Mouse (Mus musculus): ENCODE measurements around the gene Krba1.

Krba1 gene

GRCm38 (mm10) chr6:48426956-48427355 lies 31.6 kb downstream of the Krba1 start:
- DNase-seq (ENCODE audit: low spot score): no peak

GRCm38 (mm10) chr6:48428769-48429557 lies 33.6 kb downstream of the Krba1 start:
- no peak for DNase-seq (ENCODE audit: low spot score)

GRCm38 (mm10) chr6:48430748-48431147 lies 35.4 kb downstream of the Krba1 start:
- DNase-seq (ENCODE audit: low spot score): no peak

GRCm38 (mm10) chr6:48432893-48433816 lies 37.8 kb downstream of the Krba1 start:
- DNase-seq (ENCODE audit: low spot score): no peak

- DNase-seq (ENCODE audit: low spot score): no peak
These were observed 39.3 kb downstream of the Krba1 start for GRCm38 (mm10) chr6:48434651-48435050.

- no peak for DNase-seq (ENCODE audit: low spot score)
These were observed 39.7 kb downstream of the Krba1 start for GRCm38 (mm10) chr6:48435111-48435510.

- DNase-seq (ENCODE audit: low spot score): no peak
These were observed 40.4 kb downstream of the Krba1 start for GRCm38 (mm10) chr6:48435706-48436349.

- no peak for DNase-seq (ENCODE audit: low spot score)
These were observed 42.4 kb downstream of the Krba1 start for GRCm38 (mm10) chr6:48437679-48438376.

GRCm38 (mm10) chr6:48438475-48439125 lies 43.2 kb downstream of the Krba1 start:
- DNase-seq (ENCODE audit: low spot score): no peak

GRCm38 (mm10) chr6:48439654-48440053 lies 44.3 kb downstream of the Krba1 start:
- no peak for DNase-seq (ENCODE audit: low spot score)

GRCm38 (mm10) chr6:48440306-48441014 lies 45.1 kb downstream of the Krba1 start:
- DNase-seq (ENCODE audit: low spot score): no peak

GRCm38 (mm10) chr6:48443592-48444309 lies 48.4 kb downstream of the Krba1 start:
- DNase-seq (ENCODE audit: low spot score): peak; percentile 34

- no peak for DNase-seq (ENCODE audit: low spot score)
These were observed 49.2 kb downstream of the Krba1 start for GRCm38 (mm10) chr6:48444310-48445180.

- no peak for DNase-seq (ENCODE audit: low spot score)
These were observed 50.1 kb downstream of the Krba1 start, which contains the start of gene Zfp467 for GRCm38 (mm10) chr6:48445181-48446101. Zfp467 (minus strand) TSS chr6:48445825.

GRCm38 (mm10) chr6:48446256-48446655 lies 50.9 kb downstream of the Krba1 start:
- no peak for DNase-seq (ENCODE audit: low spot score)

GRCm38 (mm10) chr6:48446896-48447295 lies 51.5 kb downstream of the Krba1 start:
- no peak for DNase-seq (ENCODE audit: low spot score)

GRCm38 (mm10) chr6:48447929-48448328 lies 52.5 kb downstream of the Krba1 start, which contains the start of gene Sspo:
Sspo (plus strand) TSS chr6:48448229.
- DNase-seq (ENCODE audit: low spot score): no peak

GRCm38 (mm10) chr6:48448527-48448926 lies 53.1 kb downstream of the Krba1 start:
- DNase-seq (ENCODE audit: low spot score): no peak
